Mouse (Mus musculus) lung, embryonic 16.5 days (tissue): ENCODE measurements around the gene Ccdc144b. TPM values are rescaled to one million over a fixed set of nuclear protein-coding genes. Genes with fewer than 3 reads are reported as not detected.

Experiments used
- ATAC-seq: fragments of 200-750 bp; cut with Nextera tagmentation; 2 replicates; pipeline ENCODE4 v1.8.0; 2017; ENCODE audit warnings: low read depth, mild to moderate bottlenecking, moderate library complexity
- H3K27ac ChIP-seq: fragments of 300-500 bp; sonication (generic); 2 replicates; pipeline ENCODE4 v1.5.1; 2014; ENCODE audit warnings: mild to moderate bottlenecking, control low read depth, low read length
- H3K27me3 ChIP-seq: fragments of 300-500 bp; sonication (generic); 2 replicates; pipeline ENCODE4 v1.6.1; 2014; ENCODE audit warnings: low read depth, low read length, mixed read lengths; ENCODE audit not compliant: control insufficient read depth, insufficient read depth
- H3K36me3 ChIP-seq: fragments of 300-500 bp; sonication (generic); 2 replicates; pipeline ENCODE4 v1.6.1; 2014; ENCODE audit warnings: low read length; ENCODE audit not compliant: control insufficient read depth, insufficient read depth
- H3K4me1 ChIP-seq: fragments of 300-500 bp; sonication (generic); replicated peaks from 2 replicates; pipeline ENCODE4 v1.6.1; 2014; ENCODE audit warnings: low read length, mixed read lengths; ENCODE audit not compliant: control insufficient read depth, insufficient read depth
- H3K4me2 ChIP-seq: fragments of 300-500 bp; sonication (generic); 2 replicates; pipeline ENCODE4 v1.6.1; 2014; ENCODE audit warnings: low read depth, low read length, control low read depth
- H3K4me3 ChIP-seq: fragments of 300-500 bp; sonication (generic); 2 replicates; pipeline ENCODE4 v1.5.1; 2014; ENCODE audit warnings: mild to moderate bottlenecking, low read length, control low read depth
- H3K9ac ChIP-seq: fragments of 300-500 bp; sonication (generic); 2 replicates; pipeline ENCODE4 v1.6.1; 2014; ENCODE audit warnings: low read length, control low read depth
- H3K9me3 ChIP-seq: fragments of 300-500 bp; sonication (generic); 2 replicates; pipeline ENCODE4 v1.6.1; 2016; ENCODE audit warnings: low read length; ENCODE audit not compliant: control insufficient read depth
- WGBS: fragments of 180-500 bp; shearing (Covaris S2); extraction: QIAGEN DNeasy Blood & Tissue Kit; methylation state at CpG from one replicate; pipeline ENCODE4 v1.1.7; 2014; 5-methylcytosine and 5-hydroxymethylcytosine counted together
- polyA plus RNA-seq: library from polyadenylated mRNA; unstranded; fragments of >200 nt; fragmentation: Nextera tagmentation; extraction: Ambion mirVana; gene quantifications from 2 replicates; pipeline ENCODE4 v1.2.1, GENCODE M21; 2015

Ccdc144b gene
- polyA plus RNA-seq = not detected in 2 replicates

DNA sequence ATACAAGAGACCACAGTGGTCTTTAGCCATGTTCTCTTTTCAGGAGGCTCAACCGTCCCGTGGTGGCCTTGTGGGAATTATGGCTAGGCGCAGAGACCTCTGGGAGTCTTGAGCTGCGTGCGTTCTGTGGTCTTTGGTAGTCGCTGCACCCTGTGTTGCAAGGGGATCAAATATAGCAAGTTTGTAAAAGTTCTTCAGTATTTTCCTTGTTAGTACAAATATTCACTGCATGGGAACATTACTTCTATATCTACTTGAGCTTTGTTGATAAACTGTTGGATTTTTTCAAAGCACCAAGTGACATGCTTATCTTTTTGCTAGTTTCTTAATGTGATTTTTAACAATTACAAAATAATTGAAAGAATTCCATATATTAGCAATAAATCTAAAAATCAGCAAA lies at the start of gene Ccdc144b:
TSS of gene Ccdc144b (minus strand) at position 101 of the 400 bp plus-strand sequence.
- H3K9ac ChIP-seq = no peak within 1 kb of the TSS
- ATAC-seq = no peak
- no peaks in the 10 kb centered on the region for H3K27me3 ChIP-seq
- no peaks in the 10 kb centered on the region for H3K36me3 ChIP-seq
- H3K4me1 ChIP-seq = no peaks in the 10 kb centered on the region
- no peak within 1 kb of the TSS for H3K4me2 ChIP-seq
- no peaks in the 10 kb centered on the region for H3K9me3 ChIP-seq
- 88% methylated on average over 6 of the region's 6 CpGs for WGBS
- no peak within 1 kb of the TSS for H3K27ac ChIP-seq
- no peak within 1 kb of the TSS for H3K4me3 ChIP-seq

DNA sequence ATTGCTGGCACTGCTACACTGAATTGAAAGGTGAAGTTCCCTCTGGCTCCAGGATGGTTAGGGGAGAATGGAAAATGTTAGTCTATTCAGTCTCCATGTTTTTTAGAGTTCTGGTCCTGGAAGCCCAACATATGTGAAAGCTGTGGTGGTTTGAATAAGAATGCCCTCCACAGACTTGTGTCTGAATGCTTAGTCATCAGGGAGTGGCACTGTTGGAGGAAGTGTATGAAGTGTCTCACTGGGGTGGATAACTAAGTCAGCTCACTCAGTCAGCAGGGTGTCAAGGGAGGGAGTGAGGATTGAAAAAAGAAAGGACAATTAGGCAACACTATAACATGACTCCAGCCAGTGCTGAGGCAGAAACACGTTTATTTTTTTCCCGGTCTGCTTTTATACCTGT lies 42.0 kb upstream of the Ccdc144b start:
- no peak overlapping the region for H3K9ac ChIP-seq

GRCm38 (mm10) chr3:36087591-36087990 lies 34.2 kb upstream of the Ccdc144b start:
- no peak overlapping the region for H3K4me2 ChIP-seq
- no peak overlapping the region for H3K27ac ChIP-seq
- no peak overlapping the region for H3K9ac ChIP-seq
- ATAC-seq = no peak
- H3K27me3 ChIP-seq = no peaks in the 10 kb centered on the region
- H3K4me3 ChIP-seq = no peak overlapping the region
- 86% methylated on average over 9 of the region's 9 CpGs for WGBS
- H3K9me3 ChIP-seq = no peaks in the 10 kb centered on the region
- H3K4me1 ChIP-seq = no peaks in the 10 kb centered on the region
- peaks cover 47% of the 10 kb centered on the region for H3K36me3 ChIP-seq

More for the DNA sequence above, 42.0 kb upstream of the Ccdc144b start:
- peaks cover 4% of the 10 kb centered on the region; the same call in 1 of the 2 replicates for H3K36me3 ChIP-seq
- H3K4me1 ChIP-seq = no peaks in the 10 kb centered on the region
- 89% methylated on average over 2 of the region's 2 CpGs for WGBS
- H3K27ac ChIP-seq = no peak overlapping the region
- no peak overlapping the region for H3K4me2 ChIP-seq
- H3K27me3 ChIP-seq = no peaks in the 10 kb centered on the region
- no peak overlapping the region for H3K4me3 ChIP-seq
- ATAC-seq = no peak
- H3K9me3 ChIP-seq = no peaks in the 10 kb centered on the region

- Histone ChIP-seq H3K4me2 (no peak overlapping the region), H3K27ac (no peak overlapping the region), H3K9ac (no peak overlapping the region), H3K27me3 (no peaks in the 10 kb centered on the region), H3K4me1 (no peaks in the 10 kb centered on the region), H3K9me3 (no peaks in the 10 kb centered on the region), H3K36me3 (peaks cover 56% of the 10 kb centered on the region), H3K4me3 (no peak overlapping the region)
- no peak for ATAC-seq
- WGBS = 92% methylated on average over 5 of the region's 5 CpGs
Measured at GRCm38 (mm10) chr3:36085394-36085793, 32.0 kb upstream of the Ccdc144b start.

DNA sequence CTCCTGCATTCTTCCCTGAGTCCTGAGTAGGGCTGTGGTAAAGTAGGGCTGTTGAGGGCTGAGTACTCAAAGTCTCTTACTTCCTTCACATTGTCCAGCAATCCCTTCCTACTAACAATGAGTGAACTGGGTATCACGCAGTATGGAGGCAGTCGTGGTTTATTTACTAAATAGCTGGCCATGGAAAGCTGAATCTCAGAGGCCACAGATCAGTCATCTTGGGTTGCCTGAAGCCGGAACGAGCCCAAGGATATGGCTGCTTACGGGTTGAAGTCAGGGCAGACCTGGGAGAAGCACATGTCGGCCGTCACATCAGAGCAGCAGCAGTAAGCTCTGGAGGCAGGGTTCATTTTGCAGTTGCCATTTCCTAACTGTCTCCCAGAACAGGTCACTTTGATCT lies 30.0 kb upstream of the Ccdc144b start:
- Histone ChIP-seq H3K4me3 (no peak overlapping the region), H3K27me3 (no peaks in the 10 kb centered on the region), H3K36me3 (peaks cover 50% of the 10 kb centered on the region), H3K27ac (no peak overlapping the region), H3K4me2 (no peak overlapping the region), H3K9me3 (no peaks in the 10 kb centered on the region), H3K4me1 (no peaks in the 10 kb centered on the region), H3K9ac (no peak overlapping the region)
- no peak for ATAC-seq
- 93% methylated on average over 7 of the region's 7 CpGs for WGBS

- H3K9me3 ChIP-seq = no peaks in the 10 kb centered on the region
- peaks cover 48% of the 10 kb centered on the region for H3K36me3 ChIP-seq
- no peaks in the 10 kb centered on the region for H3K27me3 ChIP-seq
- no peak overlapping the region for H3K4me2 ChIP-seq
- H3K4me3 ChIP-seq = no peak overlapping the region
- no peak for ATAC-seq
- WGBS = 93% methylated on average over 4 of the region's 4 CpGs
- no peak overlapping the region for H3K9ac ChIP-seq
- H3K4me1 ChIP-seq = no peaks in the 10 kb centered on the region
- H3K27ac ChIP-seq = no peak overlapping the region
Measured at GRCm38 (mm10) chr3:36082843-36083242, 29.5 kb upstream of the Ccdc144b start.

DNA sequence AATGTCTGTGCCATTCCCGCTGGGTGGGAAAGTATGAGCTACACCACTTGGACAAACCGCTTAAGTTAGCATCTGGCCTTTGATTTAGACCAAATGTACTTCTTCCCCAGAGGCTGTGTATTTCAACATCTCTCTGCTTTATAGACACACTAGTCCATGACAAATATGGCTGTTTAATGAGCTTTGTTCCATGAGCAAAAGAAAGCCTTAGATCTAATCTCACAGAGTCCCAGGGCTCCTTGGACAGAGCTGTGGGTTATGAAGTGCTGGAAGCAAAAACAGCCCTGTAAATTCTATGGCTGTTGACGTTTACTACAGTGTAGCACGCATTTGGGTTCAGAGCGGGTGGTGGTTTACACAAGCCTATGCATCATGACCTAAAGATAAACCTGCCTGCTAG lies 27.4 kb upstream of the Ccdc144b start:
- Histone ChIP-seq H3K4me2 (no peak overlapping the region), H3K27me3 (no peaks in the 10 kb centered on the region), H3K4me3 (no peak overlapping the region), H3K36me3 (peaks cover 58% of the 10 kb centered on the region), H3K27ac (no peak overlapping the region), H3K4me1 (no peaks in the 10 kb centered on the region), H3K9ac (no peak overlapping the region), H3K9me3 (no peaks in the 10 kb centered on the region)
- ATAC-seq = no peak
- WGBS = 93% methylated on average over 5 of the region's 5 CpGs

GRCm38 (mm10) chr3:36079886-36080285 lies 26.5 kb upstream of the Ccdc144b start:
- no peak overlapping the region for H3K9ac ChIP-seq
- no peaks in the 10 kb centered on the region for H3K9me3 ChIP-seq
- no peak for ATAC-seq
- WGBS = 84% methylated on average over 5 of the region's 5 CpGs
- H3K27ac ChIP-seq = no peak overlapping the region
- H3K4me2 ChIP-seq = no peak overlapping the region
- no peaks in the 10 kb centered on the region for H3K27me3 ChIP-seq
- H3K4me3 ChIP-seq = no peak overlapping the region
- no peaks in the 10 kb centered on the region for H3K4me1 ChIP-seq
- H3K36me3 ChIP-seq = peaks cover 56% of the 10 kb centered on the region

DNA sequence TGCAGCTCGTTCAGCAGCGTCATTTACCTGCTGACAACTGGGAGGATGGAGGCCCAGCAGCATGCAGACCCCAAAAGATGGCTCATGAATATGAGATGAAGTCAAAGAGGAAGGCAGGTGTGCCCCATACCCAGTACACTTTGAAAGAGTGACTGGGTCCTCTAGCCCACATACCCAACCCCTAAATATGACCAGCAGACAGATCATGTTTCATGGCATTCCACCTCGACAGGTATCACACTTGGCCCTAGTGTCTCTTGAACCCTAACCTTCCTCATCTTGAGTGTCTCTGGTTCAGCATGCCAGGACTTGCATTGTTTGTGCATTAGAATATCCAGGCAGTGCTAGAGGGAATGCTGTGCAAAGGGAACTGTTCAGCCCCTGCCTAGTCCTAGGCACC lies 24.0 kb upstream of the Ccdc144b start:
- Histone ChIP-seq H3K36me3 (peaks cover 48% of the 10 kb centered on the region), H3K27ac (no peak overlapping the region), H3K4me1 (no peaks in the 10 kb centered on the region), H3K4me2 (no peak overlapping the region), H3K9me3 (no peaks in the 10 kb centered on the region), H3K9ac (no peak overlapping the region), H3K27me3 (no peaks in the 10 kb centered on the region), H3K4me3 (no peak overlapping the region)
- no peak for ATAC-seq
- WGBS = 79% methylated on average over 3 of the region's 3 CpGs

DNA sequence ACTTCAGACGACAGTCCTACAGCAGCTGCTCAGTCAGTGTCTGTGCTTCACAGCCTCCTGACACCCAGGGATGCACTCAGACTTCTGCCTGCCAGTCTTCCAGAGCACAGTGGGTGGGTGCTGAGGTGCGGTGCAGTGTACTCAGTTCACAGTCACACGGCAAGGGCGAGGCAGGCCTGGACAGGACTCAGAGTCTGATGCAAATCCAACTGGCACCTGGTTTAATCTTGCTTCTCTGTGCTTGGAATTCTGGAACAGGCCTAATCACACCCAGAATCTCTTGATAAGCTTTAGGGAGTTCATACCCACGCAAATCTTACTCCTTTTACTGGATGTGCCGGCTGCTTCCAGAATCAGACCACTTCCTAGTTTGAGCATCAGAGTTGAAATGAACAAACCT lies 22.1 kb upstream of the Ccdc144b start:
- no peak overlapping the region for H3K4me2 ChIP-seq
- 90% methylated on average over 6 of the region's 6 CpGs for whole genome bisulfite sequencing
- H3K9me3 ChIP-seq = no peaks in the 10 kb centered on the region
- H3K27me3 ChIP-seq = no peaks in the 10 kb centered on the region
- H3K27ac ChIP-seq = no peak overlapping the region
- H3K9ac ChIP-seq = no peak overlapping the region
- H3K4me1 ChIP-seq = no peaks in the 10 kb centered on the region
- peaks cover 44% of the 10 kb centered on the region for H3K36me3 ChIP-seq
- no peak overlapping the region for H3K4me3 ChIP-seq
- ATAC-seq = no peak
